Mouse (Mus musculus): ENCODE data around the gene Donson.

DNA sequence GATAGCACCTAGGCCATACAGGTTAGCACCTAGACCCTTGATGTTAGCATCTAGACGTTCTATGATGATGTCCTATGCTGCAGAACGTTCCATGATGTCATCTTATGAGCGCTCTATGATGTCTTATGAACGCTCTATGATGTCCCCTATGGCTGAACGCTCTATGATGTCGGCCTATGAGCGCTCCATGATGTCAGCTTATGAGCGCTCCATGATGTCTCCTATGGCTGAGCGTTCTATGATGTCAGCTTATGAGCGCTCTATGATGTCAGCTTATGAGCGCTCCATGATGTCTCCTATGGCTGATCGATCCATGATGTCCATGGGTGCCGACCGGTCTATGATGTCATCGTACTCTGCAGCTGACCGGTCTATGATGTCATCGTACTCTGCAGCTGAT, 31.3 kb downstream of the Donson start:
- TF ChIP-seq CTCF (IDR thresholded peaks at IDR 0.05; ENCODE audit: low read depth) (no peak), EP300 (optimal IDR thresholded peaks at IDR 0.05) (no peak)

All from stomach, postnatal 0 days (tissue).